Mouse (Mus musculus): ENCODE measurements around the gene Fhit. TPM values are rescaled to one million over a fixed set of nuclear protein-coding genes. Genes with fewer than 3 reads are reported as not detected.
"Not testable (repeated sequence)": the region's sequence is repeated elsewhere in the genome, so short reads cannot be mapped to it uniquely, and the experiment has no call there.

Fhit gene
- total RNA-seq, 2 experiments from 2014 or later: 0.79 to 0.95 TPM

DNA sequence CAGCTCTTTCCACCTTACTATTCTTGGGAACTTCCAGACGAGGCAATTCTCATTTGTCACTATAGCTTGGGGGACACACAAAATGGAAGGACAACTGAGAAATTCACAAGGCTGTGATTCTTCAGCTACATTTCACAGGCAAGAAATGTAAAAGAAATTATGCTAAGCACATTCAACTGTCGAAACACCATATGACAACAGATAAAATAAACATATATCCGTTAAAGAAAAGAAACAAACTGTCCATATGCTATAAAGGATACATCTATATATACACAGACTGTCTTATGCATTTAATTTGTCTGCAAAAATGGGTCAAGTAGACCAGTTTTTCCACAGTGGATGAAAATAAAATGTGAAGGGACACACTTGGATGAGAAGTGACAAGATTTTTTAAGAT is 76.2 kb downstream of the Fhit start:
- Histone ChIP-seq H3K27ac (no peak overlapping the region), H3K4me3 (no peak overlapping the region)
- TF ChIP-seq CTCF (IDR thresholded peaks at IDR 0.05): no peak
- DNase-seq: no peak
- intact Hi-C loops (cut with DNase I): no loop called here

DNA sequence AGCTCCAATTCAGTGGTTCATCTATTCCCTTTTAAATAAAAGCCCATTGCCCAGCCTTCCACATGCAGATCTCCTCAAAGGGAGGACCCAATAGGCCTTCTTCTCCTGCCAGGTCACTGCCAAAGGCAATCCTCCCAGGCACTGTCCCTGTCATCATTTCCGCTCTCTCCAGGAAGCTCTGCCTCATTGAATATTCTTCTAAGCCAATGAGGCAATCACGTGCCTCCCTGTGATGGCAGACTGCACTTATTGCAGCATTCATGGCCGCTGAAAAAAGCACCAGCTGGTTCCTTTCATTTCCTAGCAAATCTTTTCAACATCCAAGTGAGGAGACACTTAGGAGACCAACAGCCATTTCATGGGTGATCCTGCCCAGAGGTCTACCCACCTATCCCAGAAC is 77.9 kb downstream of the Fhit start:
- Histone ChIP-seq H3K27ac (no peak overlapping the region), H3K4me3 (no peak overlapping the region)
- TF ChIP-seq CTCF (IDR thresholded peaks at IDR 0.05): no peak
- no peak for DNase-seq
- intact Hi-C loops (cut with DNase I): no loop called here

DNA sequence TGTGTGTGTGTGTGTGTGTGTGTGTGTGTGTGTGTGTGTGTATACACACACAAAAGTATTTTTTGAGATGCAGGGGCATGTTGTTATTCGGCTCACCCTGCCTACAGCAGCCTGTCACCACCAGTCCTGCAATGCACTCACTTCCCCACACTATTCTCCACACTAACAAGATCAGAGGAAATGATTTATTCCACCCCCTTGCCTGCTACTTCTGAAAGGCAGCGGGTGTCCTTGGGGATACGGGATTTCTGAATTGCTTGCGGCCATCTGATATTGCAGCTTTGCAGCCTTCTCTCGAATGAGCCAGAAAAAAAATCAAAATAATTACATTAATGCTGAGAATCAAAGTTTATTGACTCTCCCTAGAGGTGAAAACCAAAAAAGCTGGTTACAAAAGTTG is 78.4 kb downstream of the Fhit start:
- Histone ChIP-seq H3K27ac (no peak overlapping the region), H3K4me3 (no peak overlapping the region)
- intact Hi-C loops (cut with DNase I): no loop called here
- DNase-seq: no peak
- TF ChIP-seq CTCF (IDR thresholded peaks at IDR 0.05): no peak

DNA sequence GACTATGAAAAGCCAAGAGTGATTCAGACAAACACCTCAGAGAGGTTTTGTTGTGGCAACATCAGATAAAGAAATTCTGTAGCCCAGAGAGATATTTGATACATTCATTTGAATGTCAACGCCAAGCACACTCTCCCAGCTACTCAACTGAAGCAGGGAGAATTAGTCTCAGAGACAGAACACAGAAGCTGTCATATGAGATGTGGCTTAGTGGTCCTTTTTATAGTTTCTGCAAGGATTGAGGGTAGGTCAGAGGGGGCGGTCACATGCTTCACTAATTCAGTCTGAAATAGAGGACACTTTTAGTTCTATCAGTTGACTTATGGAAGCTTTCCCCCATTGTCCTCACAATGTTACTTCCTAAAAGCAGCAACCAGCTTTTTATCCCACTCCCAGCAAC is 98.2 kb downstream of the Fhit start:
- intact Hi-C loops (cut with DNase I): no loop called here
- no peak for DNase-seq
- Histone ChIP-seq H3K4me3 (no peak overlapping the region), H3K27ac (no peak overlapping the region)
- TF ChIP-seq CTCF (IDR thresholded peaks at IDR 0.05): no peak

DNA sequence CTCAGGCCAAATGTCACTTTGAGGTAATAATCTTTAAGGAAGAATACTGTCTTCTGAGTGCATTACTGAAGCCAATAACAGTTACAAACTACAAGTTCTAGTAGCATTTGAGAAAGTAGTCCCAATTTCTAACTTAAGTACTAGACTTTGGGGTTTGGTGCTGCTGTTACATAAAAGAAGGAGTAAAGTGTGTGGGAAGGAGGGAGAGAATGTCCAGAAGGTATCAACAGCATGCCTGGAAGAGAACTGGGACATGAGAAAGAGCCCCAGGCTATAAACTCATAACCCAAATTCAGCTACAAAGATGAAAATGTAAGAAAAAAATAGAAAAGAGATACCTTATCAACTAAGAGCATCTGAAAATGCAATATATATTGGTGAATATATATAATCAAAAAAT is 101.6 kb downstream of the Fhit start:
- no peak for TF ChIP-seq CTCF (IDR thresholded peaks at IDR 0.05)
- H3K4me3 ChIP-seq: no peak overlapping the region
- no peak for DNase-seq
- intact Hi-C loops (cut with DNase I): no loop called here
- no peak overlapping the region for H3K27ac ChIP-seq

DNA sequence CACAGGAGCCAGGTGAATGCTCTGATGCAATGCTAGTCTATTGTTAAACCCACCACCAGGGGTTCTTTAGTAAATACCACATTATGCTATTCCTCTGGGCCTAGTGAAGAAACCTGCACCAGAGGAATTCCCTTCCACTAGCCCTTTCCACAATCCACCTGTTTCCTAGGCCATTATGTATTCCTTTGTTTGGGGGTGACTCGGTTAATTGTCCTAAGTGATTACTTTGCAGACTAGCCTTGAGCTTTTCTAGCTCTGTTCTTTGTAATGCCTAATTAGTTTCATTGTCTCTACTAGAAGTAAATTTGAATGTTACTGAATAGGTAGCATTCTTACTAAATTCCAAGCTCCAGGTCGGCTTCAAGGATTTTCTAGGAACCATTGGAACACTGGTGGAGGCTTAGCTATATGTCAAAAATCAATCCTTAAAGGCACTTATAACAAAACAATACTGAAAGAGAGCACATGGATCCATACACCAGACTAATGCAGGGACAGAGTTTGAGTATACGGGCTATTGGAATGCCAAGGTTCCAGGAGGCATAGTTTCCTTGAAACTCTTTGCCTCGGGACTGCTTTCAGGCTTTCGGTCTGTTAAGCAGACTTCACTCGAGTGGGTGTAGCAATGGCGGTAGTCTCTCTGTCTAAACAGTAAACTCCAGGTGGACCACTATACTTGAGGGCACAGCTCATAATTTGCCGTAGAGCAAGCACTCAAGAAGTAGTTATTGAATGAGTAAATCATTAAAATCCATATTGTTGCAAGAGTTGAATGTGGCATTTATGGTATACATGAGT is 122.1 kb downstream of the Fhit start:
- intact Hi-C loops (cut with DNase I); H3K27ac ChIP-seq; H3K4me3 ChIP-seq; DNase-seq: not testable (repeated sequence)

DNA sequence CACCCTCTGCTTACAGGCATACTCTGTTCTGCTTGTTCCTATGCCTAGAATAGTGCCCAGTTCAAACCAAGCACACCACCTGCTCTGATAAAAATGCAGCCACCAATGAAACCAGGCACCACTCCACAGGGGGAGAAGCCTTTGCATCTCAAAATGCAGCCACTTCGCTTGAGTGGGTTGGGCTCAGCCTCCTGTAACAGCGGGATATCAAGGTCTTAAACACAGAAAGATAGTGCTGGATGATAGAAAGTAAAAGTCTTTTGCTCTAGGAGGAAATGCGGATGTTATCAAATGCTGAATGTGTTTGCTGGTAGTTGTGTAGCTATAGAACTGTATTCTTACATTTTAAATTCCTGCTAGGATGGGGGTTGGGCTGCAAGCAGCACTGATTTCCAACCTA is 140.4 kb downstream of the Fhit start:
- TF ChIP-seq CTCF (IDR thresholded peaks at IDR 0.05): no peak
- intact Hi-C loops (cut with DNase I): no loop called here
- Histone ChIP-seq H3K27ac (no peak overlapping the region), H3K4me3 (no peak overlapping the region)
- no peak for DNase-seq

DNA sequence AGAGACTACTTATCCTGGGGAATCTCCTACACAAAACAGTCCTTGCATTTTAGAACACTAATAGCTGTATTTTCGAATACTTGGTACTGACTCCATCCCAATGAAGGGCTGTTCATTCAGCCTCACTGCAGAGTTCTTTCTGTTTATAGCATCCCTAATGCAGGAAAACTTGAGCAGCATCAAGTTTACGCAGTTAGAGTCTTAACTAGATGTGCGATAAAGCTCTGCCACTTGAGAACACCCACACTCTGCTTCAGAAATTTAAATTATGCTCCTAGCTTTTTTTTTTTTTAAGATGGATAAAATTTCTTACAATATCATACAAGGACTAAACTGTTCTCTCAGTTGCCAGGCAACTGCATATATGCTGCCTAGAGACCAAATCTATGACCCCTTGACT is 183.2 kb downstream of the Fhit start:
- Histone ChIP-seq H3K4me3 (no peak overlapping the region), H3K27ac (no peak overlapping the region)
- DNase-seq: no peak
- intact Hi-C loops (cut with DNase I): no loop called here
- no peak for TF ChIP-seq CTCF (IDR thresholded peaks at IDR 0.05)

DNA sequence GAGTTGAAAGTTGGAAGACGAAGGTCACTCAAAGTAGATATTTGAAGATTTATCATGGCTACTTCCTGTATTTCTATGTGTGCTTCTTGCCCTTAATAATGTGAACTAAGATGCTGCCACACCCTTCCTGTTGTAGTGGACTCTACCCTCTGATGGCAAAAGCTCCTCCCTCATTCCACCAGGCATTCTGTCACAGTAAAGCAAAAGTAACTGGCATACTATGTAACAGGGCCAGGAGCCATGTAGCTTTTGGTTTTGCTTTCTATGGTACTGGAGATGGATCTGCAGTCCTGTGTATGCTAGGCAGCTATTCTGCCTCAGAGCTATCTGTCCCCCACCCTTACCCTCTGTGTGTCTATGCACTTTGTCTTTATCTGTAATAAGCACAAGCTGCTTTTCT is 220.2 kb downstream of the Fhit start:
- intact Hi-C loops (cut with DNase I): no loop called here
- Histone ChIP-seq H3K4me3 (no peak overlapping the region), H3K27ac (no peak overlapping the region)
- no peak for TF ChIP-seq CTCF (IDR thresholded peaks at IDR 0.05)
- no peak for DNase-seq

DNA sequence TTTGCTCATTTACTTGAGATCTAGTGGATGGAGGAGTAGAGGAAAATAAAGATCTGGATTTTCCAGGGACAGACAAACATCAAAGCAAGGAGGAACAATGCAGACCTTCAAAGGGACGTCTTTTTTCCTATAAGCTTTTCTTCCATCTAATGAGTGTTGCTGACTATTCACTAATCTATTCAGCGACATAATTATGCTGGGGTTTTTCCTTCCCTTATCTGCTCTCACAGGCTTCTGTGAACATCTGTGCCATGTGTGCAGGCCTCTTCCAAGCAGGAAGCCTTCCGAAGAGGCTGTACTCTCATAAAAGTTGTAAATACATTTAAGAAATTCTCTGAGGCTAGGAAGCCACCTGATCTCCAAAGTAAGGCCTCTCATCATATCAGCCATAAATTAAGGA is 228.2 kb downstream of the Fhit start:
- no peak for DNase-seq
- intact Hi-C loops (cut with DNase I): no loop called here
- H3K4me3 ChIP-seq: no peak overlapping the region
- TF ChIP-seq CTCF (IDR thresholded peaks at IDR 0.05): no peak
- H3K27ac ChIP-seq: no peak overlapping the region

DNA sequence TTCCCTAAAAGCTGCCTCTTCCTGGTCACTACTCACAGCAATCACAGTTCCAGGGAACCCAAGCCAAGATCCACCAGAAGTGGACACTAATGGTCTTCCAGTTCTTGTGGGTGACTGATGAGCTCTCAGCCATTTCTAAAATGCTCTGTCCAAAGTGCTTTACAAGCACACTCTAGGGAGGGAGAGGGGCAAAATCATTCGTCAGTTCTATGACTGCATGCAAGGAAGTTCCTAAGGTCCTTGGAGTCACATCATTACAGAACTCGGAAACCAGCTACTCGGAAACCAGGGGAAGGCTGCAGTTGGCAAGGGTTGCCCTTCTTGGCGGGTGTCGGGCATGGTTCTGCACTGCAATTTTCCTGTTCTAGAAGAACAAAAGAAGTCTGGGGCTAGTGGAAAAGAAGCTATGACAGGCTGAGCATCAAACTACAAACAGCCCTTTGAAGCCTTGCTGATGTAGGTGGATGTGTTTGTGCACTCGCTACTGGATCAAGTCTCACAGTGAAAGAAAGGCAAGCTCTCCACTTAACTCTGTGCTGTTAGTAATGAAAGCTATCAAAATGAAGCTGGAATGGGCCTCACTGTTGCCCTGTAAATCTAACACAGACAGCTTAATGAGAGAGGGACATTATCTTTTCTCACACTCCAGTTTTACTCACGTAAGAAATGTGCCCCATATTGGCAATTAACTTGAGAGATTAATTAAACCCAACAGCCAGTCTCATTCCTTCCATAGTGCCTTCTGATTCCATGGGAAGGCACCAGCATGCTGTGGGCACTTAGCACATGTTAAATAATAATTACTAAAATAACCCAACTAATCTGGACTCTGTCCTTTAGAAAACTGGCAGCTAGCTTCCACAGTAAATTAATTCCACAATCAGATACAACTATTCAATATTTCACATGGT is 243.7 kb downstream of the Fhit start:
- intact Hi-C loops (cut with DNase I): no loop called here
- DNase-seq: no peak
- no peak overlapping the region for H3K4me3 ChIP-seq
- H3K27ac ChIP-seq: no peak overlapping the region
- TF ChIP-seq CTCF (IDR thresholded peaks at IDR 0.05): no peak

DNA sequence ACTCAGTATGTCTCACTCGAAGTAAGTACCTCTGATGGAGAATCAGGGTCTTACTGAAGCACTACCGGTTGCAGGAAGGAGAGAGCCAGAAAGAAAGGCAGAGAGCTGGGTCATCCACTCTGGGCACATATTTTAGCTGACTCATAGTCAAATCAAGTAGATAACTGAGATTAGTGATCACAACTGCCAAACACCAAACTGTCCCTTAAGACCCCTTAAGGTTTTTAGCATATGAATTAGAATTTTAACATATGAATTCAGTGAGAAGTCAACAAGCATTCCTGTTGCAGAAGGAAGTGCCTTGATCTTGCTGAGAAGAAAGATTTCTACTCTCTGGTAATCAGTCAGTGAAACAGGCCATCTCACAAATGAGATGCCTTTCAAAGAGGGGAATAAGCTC is 253.8 kb downstream of the Fhit start:
- no peak overlapping the region for H3K27ac ChIP-seq
- intact Hi-C loops (cut with DNase I): no loop called here
- no peak for DNase-seq
- H3K4me3 ChIP-seq: no peak overlapping the region
- TF ChIP-seq CTCF (IDR thresholded peaks at IDR 0.05): no peak

DNA sequence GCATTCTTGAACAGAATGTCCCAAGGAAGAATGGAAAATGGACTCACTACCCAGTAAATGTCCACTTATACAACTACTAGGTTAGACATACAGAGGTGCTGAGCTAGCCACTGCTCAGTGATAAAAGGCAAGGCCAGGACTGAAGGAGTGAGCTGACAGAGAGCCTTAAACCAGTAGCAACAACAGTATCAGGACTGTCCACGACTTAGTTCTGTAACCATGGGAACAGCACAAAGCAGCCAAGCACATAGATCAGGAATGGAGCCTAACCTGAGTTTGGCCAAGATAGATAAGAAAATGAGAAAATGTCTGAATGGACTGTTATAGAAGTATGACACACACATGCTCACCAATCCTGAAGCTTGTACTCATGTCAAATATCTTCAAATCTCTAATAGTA is 279.1 kb downstream of the Fhit start:
- TF ChIP-seq CTCF (IDR thresholded peaks at IDR 0.05): no peak
- intact Hi-C loops (cut with DNase I): no loop called here
- H3K4me3 ChIP-seq: no peak overlapping the region
- no peak for DNase-seq
- no peak overlapping the region for H3K27ac ChIP-seq
